In the genomic region with DNA sequence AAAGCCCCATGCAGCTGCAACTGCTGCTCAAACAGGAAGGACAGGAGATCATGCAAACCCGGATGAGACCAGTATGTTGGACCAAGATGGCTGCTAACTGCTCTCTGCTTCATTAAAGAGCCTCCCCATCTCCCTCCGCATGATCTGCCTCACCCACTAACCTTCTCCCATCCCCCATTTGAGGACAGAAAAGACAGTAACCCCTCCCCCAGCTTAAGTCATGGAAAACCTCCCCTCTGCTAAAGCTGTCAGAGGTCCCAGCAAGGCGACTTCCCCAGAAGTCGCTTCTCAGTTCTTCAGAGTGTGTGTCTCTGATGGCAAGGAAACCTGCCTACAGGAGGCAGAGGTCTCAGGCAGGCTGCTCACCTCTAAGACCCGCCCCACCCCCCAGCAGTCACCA, we compare ENCODE assay signal across 1 mouse cellular context.
TF ChIP-seq lines count a peak whose summit lies in the region.

No protein-coding gene starts in this region.

TF ChIP-seq in CH12.LX, 34 proteins besides CTCF, POLR2A, EP300 and RAD21 (continued from another document):
- TF ChIP-seq TCF12 (IDR thresholded peaks at IDR 0.05; ENCODE audit: low read depth, low read length) = no peak
